Mouse (Mus musculus): Measurements from ENCODE around the gene Pde4c.

DNA sequence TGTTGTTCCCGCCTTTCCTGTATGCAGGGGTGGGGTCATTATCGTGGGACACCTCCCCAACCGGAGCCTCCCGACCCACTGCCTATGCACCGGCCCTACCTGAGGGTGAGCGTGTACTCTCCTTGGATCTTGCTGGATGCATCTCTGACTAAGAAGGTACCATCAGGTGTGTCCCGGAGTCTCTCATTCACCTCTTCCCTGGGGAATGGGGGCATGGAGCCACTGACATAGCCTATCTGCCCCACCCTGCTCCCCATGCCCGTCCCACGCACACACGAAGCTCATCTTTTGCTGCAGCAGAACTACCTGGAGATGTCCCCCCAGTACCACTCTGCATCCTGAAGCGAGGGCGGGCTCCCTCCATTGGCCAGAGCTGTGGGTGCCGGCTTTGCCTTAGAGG lies 47.2 kb downstream of the Pde4c start:
- TF ChIP-seq CHD2 (IDR thresholded peaks at IDR 0.05; ENCODE audit: low read length) (no peak), CTCF (conservative IDR thresholded peaks at IDR 0.05 in 1 of 2, IDR thresholded peaks at IDR 0.05 in 1 of 2; ENCODE audit: low read depth in 2 of 2, low read length in 2 of 2) (no peak), MXI1 (IDR thresholded peaks at IDR 0.05; ENCODE audit: low read depth, low read length) (no peak), EP300 (IDR thresholded peaks at IDR 0.05; ENCODE audit: low read length) (no peak), MYC (IDR thresholded peaks at IDR 0.05; ENCODE audit: low read depth, low read length) (no peak), JUN (IDR thresholded peaks at IDR 0.05; ENCODE audit: insufficient read depth, low read depth, low read length) (no peak), TBP (conservative IDR thresholded peaks at IDR 0.05; ENCODE audit: low read depth, low read length) (no peak), POLR2AphosphoS2 (IDR thresholded peaks at IDR 0.05; ENCODE audit: low read depth, low read length) (no peak), ZC3H11A (IDR thresholded peaks at IDR 0.05; ENCODE audit: low read depth, low read length) (no peak), PAX5 (IDR thresholded peaks at IDR 0.05; ENCODE audit: low read length) (no peak), RCOR1 (conservative IDR thresholded peaks at IDR 0.05; ENCODE audit: low read depth, low read length) (no peak), KAT2A (IDR thresholded peaks at IDR 0.05; ENCODE audit: insufficient replicate concordance, low read length) (no peak)

Data from CH12.LX (cell line).